Mouse (Mus musculus) ES-E14 (cell line): Measurements from ENCODE around the gene Nrip2.

ENCODE experiments used
- CHD2 ChIP-seq: IDR thresholded peaks from 2 replicates; pipeline ENCODE4 v1.6.1; 2014; ENCODE audit warnings: mild to moderate bottlenecking, low read depth, low read length, inconsistent platforms
- HCFC1 ChIP-seq: IDR thresholded peaks from 2 replicates; pipeline ENCODE4 v1.6.1; 2012; ENCODE audit warnings: low read length, inconsistent platforms, borderline replicate concordance; ENCODE audit not compliant: insufficient read depth
- MAFK ChIP-seq: IDR thresholded peaks from 2 replicates; pipeline ENCODE4 v1.6.1; 2014; ENCODE audit warnings: mild to moderate bottlenecking, low read depth, low read length, inconsistent platforms; ENCODE audit not compliant: insufficient read depth
- ZC3H11A ChIP-seq: IDR thresholded peaks from 2 replicates; pipeline ENCODE4 v1.6.1; 2012; ENCODE audit warnings: low read depth, mild to moderate bottlenecking, inconsistent platforms, low read length, borderline replicate concordance

DNA sequence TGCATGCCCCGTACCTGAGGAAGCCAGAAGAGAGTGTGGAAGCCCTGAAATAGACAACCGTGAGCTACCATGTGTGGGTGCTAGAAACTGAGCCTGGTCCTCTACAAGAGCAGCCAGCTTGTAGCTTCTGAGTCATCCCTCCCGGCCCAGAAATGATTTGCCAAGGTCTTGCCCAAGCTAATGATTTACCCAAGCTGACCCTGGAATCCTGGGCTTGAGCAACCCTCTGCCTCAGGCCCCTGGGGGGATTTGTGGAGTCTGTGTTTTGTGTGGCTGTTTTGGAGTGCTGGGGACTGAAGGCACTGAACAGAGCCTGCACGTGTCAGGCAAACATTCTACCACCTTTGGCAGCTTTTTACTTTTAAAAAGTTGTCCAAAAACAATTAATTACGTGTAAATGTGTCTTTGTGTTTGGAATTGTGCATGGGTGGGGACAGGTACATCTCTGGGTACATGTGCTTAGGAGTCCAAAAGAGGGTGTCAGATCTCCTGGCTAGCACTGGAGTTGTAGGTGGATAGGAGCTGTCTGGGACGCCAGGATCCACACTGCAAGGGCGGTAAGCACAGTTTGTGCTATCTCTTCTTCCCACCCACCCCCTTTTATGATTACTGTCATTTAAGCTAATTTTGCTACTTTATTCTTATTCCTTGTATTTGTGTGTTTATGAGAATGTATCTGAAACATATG is 1.4 kb upstream of the Nrip2 start:
- TF ChIP-seq HCFC1 (no peak), MAFK (no peak), ZC3H11A (no peak), CHD2 (no peak)
